Mouse (Mus musculus): ENCODE measurements around the gene Cep128. TPM values are rescaled to one million over a fixed set of nuclear protein-coding genes. Genes with fewer than 3 reads are reported as not detected.

Gene Cep128
- polyA plus RNA-seq (2015; fragmentation: Nextera tagmentation; extraction: Ambion mirVana) = 2.0 and 2.2 TPM in 2 replicates

GRCm38 (mm10) chr12:91384281-91385017 is at the start of gene Cep128, which contains the start of gene Tshr:
Cep128 (minus strand) TSS chr12:91384409.
Tshr (plus strand) TSS chr12:91384563.

Small RNA genes lying within 50 kb of the gene (microRNA-seq; reads per million reads assigned to microRNA genes)
- gene Gm44370 = not detected

Other genes with a start within 250 kb of the Cep128 start
- 0.04 and 0.08 TPM in 2 replicates for gene Tshr, start 154 bp upstream of the Cep128 start, polyA plus RNA-seq (2015; fragmentation: Nextera tagmentation; extraction: Ambion mirVana)
- 17.2 and 20.3 TPM in 2 replicates for gene Gtf2a1, start 206.1 kb upstream of the Cep128 start, polyA plus RNA-seq (2015; fragmentation: Nextera tagmentation; extraction: Ambion mirVana)